Mouse (Mus musculus): ENCODE measurements around the gene Plxdc1.

DNA sequence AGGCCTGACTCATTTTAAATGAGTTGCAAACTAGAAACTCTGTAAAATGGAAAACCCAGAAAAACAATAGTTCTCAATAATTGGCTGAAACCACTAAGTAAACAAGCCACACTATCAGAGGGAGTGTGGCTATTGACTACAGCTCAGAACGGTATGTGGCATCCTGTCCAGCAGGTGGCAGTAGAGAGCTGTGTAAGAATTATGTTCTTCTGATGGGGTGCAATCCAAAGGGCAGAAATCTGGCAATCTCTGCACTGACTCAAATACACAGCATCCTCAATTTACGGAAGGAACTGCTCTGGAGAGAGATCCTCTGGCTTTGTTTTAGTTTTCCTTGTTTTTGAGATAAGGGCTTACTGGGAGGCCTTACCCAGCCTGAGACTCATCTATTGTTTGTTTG is 86.4 kb downstream of the Plxdc1 start:
- TF ChIP-seq CTCF (IDR thresholded peaks at IDR 0.05; ENCODE audit: low read depth, low read length) (peak; percentile 79), GATA1 (IDR thresholded peaks at IDR 0.05; ENCODE audit: borderline replicate concordance, low read length) (no peak), TAL1 (conservative IDR thresholded peaks at IDR 0.05; ENCODE audit: low read depth, low read length) (no peak)

All from G1E (cell line).